Mouse (Mus musculus) induced T-regulatory cell, adult 2 months (primary cell): Measurements from ENCODE around the gene Det1.
A peak's percentile ranks its signal among the peaks of the same experiment; 100 is the strongest.

Source experiments
- DNase-seq: peaks from one replicate; pipeline ENCODE4 v3.0.0-alpha.2; 2012; ENCODE audit warnings: low read depth

The Det1 gene

GRCm38 (mm10) chr7:78854051-78854450 is 7.0 kb upstream of the Det1 start:
- DNase-seq: peak; percentile 56

- peak; percentile 58 for DNase-seq
These were observed 872 bp downstream of the Det1 start for GRCm38 (mm10) chr7:78846066-78846716.

DNA sequence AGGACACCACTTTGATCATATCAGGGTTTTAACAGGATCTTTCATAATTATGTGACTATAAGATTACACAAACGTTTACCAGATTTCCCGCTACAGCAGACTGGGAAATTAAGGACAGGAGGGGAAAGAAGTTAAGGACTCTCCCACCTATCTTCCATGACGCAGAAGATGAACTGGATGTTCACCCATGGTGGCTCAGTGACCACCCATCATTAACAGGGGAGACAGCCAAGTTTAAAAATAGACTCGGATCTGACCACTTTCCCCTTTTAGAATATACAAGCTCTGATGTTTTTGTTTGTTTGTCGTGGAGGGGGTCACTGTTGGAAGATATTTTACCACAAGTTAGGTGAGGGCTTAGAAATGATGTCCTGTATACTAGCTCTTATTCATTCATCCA is 5.5 kb downstream of the Det1 start:
- no peak for DNase-seq

- no peak for DNase-seq
These were observed 9.8 kb downstream of the Det1 start for GRCm38 (mm10) chr7:78837250-78837649.

GRCm38 (mm10) chr7:78835656-78836055 is 11.4 kb downstream of the Det1 start:
- no peak for DNase-seq

DNA sequence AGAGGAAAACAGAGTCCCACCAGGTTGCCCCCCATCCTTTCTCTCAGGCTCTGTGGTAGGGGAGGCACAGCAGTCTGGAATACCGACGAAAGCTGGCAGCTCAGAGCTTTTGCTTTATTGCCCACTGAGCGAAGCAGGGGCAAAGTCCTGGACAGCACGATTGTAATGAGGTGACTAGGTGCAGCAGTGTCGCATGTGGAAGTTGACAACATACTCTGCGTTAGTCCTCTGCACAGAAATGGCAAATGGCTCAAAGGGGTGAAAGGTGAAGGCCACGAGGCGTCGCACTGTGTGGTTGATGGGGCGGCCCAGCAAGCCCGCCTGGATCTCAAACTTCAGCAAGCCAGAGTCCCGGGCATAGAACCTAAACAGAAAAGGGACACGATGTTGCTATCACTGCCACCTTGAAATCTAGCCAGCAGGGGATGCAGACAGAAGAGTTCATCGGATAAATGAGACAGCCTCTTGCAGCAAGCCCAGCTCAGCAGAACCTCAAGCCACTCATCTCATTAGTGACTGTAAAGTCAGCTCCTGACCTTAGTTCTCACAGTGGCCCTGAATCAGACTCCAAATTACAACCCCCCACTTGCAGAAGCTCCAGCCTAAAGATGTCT is 19.2 kb downstream of the Det1 start:
- DNase-seq: no peak

GRCm38 (mm10) chr7:78826682-78827385 is 20.2 kb downstream of the Det1 start:
- DNase-seq: no peak

- DNase-seq: no peak
These were observed 28.7 kb downstream of the Det1 start for GRCm38 (mm10) chr7:78818336-78818735.

GRCm38 (mm10) chr7:78814766-78815165 is 32.3 kb downstream of the Det1 start:
- DNase-seq: no peak

- no peak for DNase-seq
These were observed 33.3 kb downstream of the Det1 start for GRCm38 (mm10) chr7:78813791-78814190.

- no peak for DNase-seq
These were observed 39.9 kb downstream of the Det1 start for GRCm38 (mm10) chr7:78807192-78807591.

GRCm38 (mm10) chr7:78803841-78804240 is 43.2 kb downstream of the Det1 start:
- peak; percentile 56 for DNase-seq

DNA sequence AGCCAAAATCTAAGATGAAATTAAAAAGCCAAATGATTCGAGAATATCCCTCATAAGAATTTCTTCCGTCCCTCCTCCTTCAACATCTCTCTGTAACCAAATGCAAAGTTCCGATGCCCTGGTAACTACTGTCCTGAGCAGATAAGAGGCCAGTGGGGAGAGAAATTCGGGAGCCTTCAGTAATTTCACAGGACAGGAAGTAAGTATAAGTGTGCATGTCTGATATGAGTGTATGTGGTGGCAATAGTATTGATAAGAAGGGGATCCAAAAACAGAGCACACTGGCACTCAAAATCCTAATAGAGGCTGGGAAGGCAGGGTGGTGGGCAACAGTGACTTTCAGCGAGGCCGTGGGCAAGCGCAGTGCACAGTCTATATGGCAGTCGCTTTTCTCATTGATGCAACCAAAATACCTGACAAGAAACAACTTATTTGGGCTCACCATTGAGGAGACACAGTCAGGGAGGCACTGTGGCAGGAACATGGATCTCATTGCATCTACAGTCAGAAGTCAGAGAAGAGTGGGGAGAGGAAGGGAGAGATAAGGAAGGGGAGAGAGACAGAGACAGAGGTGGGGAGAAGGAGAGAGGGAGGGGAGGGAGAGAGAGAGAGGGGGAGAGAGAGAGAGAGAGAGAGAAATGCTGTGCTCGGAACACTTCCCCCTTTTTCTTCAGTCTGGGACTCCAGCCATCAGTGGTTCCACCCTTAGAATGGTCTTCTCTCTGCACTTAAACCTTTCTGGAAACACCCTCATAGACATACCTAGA is 47.1 kb downstream of the Det1 start:
- DNase-seq: no peak

DNA sequence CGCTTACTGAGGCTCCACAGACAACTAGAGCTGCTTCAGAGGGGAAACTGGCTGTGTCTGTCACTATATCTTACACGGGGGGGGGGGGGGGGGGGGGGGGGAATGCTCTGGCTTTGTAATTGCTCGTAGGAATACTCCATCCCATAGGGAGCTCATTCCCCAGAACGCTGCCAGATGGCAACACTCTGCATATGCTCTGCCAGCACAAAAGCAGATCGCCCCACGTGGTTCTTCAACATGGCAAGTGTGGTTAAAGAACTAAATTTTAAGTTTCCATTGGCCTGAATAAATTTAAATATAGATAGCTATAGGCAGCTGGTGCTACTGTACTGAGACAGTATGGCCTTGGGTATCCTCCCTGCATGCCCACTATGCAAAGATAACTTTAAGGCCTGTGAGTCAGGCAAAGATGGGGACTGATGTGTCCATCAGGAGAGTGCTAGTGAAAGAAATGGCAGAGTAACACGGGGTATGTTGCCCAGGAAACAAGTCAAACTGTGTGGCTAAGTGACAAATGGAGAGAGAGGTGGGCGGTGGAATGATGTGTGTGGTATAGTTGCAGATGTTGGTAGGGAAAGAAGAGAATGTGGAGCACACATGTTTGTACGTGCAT is 49.1 kb downstream of the Det1 start:
- DNase-seq: no peak

GRCm38 (mm10) chr7:78796624-78797023 is 50.4 kb downstream of the Det1 start:
- DNase-seq: no peak

GRCm38 (mm10) chr7:78794571-78795092 is 52.4 kb downstream of the Det1 start:
- DNase-seq: no peak

GRCm38 (mm10) chr7:78793895-78794570 is 53.0 kb downstream of the Det1 start:
- no peak for DNase-seq

- peak; percentile 84 for DNase-seq
These were observed 55.5 kb downstream of the Det1 start for GRCm38 (mm10) chr7:78791359-78792222.

DNA sequence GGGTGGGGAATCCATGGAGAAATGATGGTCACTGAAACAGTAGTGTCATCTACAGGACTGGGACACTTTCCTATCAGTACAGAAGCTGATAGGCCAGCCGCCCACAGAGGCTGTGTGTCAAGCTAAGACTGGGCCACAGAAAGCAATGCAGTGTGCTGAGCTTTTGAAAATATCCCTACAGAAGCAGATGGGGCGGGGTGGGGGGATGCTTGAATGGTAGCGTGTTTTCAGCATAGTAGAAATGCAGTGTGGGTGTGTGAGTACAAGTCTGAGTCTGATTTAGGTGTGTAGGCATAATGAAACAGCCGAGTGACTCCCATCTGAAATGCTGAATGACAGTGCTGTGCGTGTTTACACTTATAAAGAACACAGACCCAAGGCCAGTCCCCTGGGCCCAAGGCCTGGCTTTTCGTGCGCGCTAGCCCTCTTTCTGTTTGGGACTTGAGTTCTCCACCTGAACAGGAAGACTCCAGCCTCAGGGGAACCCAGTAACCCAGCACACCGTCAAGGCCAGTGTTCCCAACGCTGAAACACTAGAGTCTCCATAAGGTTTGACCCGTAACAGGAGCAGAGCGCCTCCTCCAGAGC is 59.2 kb downstream of the Det1 start:
- DNase-seq: no peak

GRCm38 (mm10) chr7:78785906-78786305 is 61.2 kb downstream of the Det1 start:
- DNase-seq: no peak
